Mouse (Mus musculus) midbrain, embryonic 13.5 days (tissue): Measurements from ENCODE around the gene Dcun1d2. TPM values are rescaled to one million over a fixed set of nuclear protein-coding genes. Genes with fewer than 3 reads are reported as not detected.
A peak's percentile ranks its signal among the peaks of the same experiment; 100 is the strongest.

Experiments used
- ATAC-seq: fragments of 200-750 bp; cut with Nextera tagmentation; 2 replicates; pipeline ENCODE4 v1.8.0; 2017; ENCODE audit warnings: mild to moderate bottlenecking, moderate TSS enrichment, moderate library complexity
- H3K27ac ChIP-seq: fragments of 300-500 bp; sonication (generic); 2 replicates; pipeline ENCODE4 v1.5.1; 2015; ENCODE audit warnings: inconsistent platforms, mild to moderate bottlenecking, moderate library complexity
- H3K27me3 ChIP-seq: fragments of 300-500 bp; sonication (generic); 2 replicates; pipeline ENCODE4 v1.6.1; 2015; ENCODE audit warnings: mild to moderate bottlenecking, inconsistent platforms
- H3K36me3 ChIP-seq: fragments of 300-500 bp; sonication (generic); 2 replicates; pipeline ENCODE4 v1.6.1; 2015; ENCODE audit warnings: mild to moderate bottlenecking, inconsistent platforms
- H3K4me1 ChIP-seq: fragments of 300-500 bp; sonication (generic); replicated peaks from 2 replicates; pipeline ENCODE4 v1.6.1; 2015; ENCODE audit warnings: inconsistent platforms
- H3K4me2 ChIP-seq: fragments of 300-500 bp; sonication (generic); replicated peaks from 2 replicates; pipeline ENCODE4 v1.6.1; 2015; ENCODE audit warnings: moderate library complexity, mild to moderate bottlenecking, inconsistent platforms
- H3K4me3 ChIP-seq: fragments of 300-500 bp; sonication (generic); replicated peaks from 2 replicates; pipeline ENCODE4 v1.5.1; 2015; ENCODE audit warnings: mild to moderate bottlenecking, inconsistent platforms
- H3K9ac ChIP-seq: fragments of 300-500 bp; sonication (generic); replicated peaks from 2 replicates; pipeline ENCODE4 v1.6.1; 2015; ENCODE audit warnings: mild to moderate bottlenecking, inconsistent platforms
- H3K9me3 ChIP-seq: fragments of 300-500 bp; sonication (generic); 2 replicates; pipeline ENCODE4 v1.6.1; 2016; ENCODE audit warnings: mild to moderate bottlenecking, inconsistent platforms
- WGBS: fragments of 180-500 bp; shearing (Covaris S2); methylation state at CpG from one replicate; pipeline ENCODE4 v1.1.7; 2015; 5-methylcytosine and 5-hydroxymethylcytosine counted together
- polyA plus RNA-seq: library from polyadenylated mRNA; unstranded; fragments of >200 nt; fragmentation: Nextera tagmentation; extraction: Ambion mirVana; gene quantifications from 2 replicates; pipeline ENCODE4 v1.2.1, GENCODE M21; 2015

The Dcun1d2 gene
- polyA plus RNA-seq, 1 experiment from 2014 or later: 32.5 TPM

- no peak overlapping the region for H3K4me2 ChIP-seq
- no peak overlapping the region for H3K9ac ChIP-seq
- ATAC-seq: no peak
- H3K9me3 ChIP-seq: no peaks in the 10 kb centered on the region
- H3K4me3 ChIP-seq: no peak overlapping the region
- H3K27ac ChIP-seq: no peak overlapping the region
- no peaks in the 10 kb centered on the region for H3K4me1 ChIP-seq
- H3K36me3 ChIP-seq: peaks cover 92% of the 10 kb centered on the region
- WGBS: 98% methylated on average over 8 of the region's 8 CpGs
- H3K27me3 ChIP-seq: no peaks in the 10 kb centered on the region
Measured at GRCm38 (mm10) chr8:13299571-13299970, 11.6 kb upstream of the Dcun1d2 start.

GRCm38 (mm10) chr8:13293677-13294470 is 5.9 kb upstream of the Dcun1d2 start:
- no peak overlapping the region for H3K9ac ChIP-seq
- ATAC-seq: no peak
- H3K27ac ChIP-seq: no peak overlapping the region
- no peaks in the 10 kb centered on the region for H3K9me3 ChIP-seq
- peaks cover 11% of the 10 kb centered on the region for H3K4me1 ChIP-seq
- H3K27me3 ChIP-seq: no peaks in the 10 kb centered on the region
- WGBS: 93% methylated on average over 9 of the region's 9 CpGs
- peaks cover 70% of the 10 kb centered on the region for H3K36me3 ChIP-seq
- no peak overlapping the region for H3K4me3 ChIP-seq
- H3K4me2 ChIP-seq: no peak overlapping the region

- Histone ChIP-seq H3K9ac (no peak overlapping the region), H3K4me2 (no peak overlapping the region), H3K36me3 (peaks cover 59% of the 10 kb centered on the region), H3K9me3 (no peaks in the 10 kb centered on the region), H3K27ac (no peak overlapping the region), H3K27me3 (no peaks in the 10 kb centered on the region), H3K4me3 (no peak overlapping the region), H3K4me1 (peaks cover 15% of the 10 kb centered on the region)
- no peak for ATAC-seq
- WGBS: 29% methylated on average over 9 of the region's 9 CpGs
Measured at GRCm38 (mm10) chr8:13292364-13292763, 4.4 kb upstream of the Dcun1d2 start.

- Histone ChIP-seq H3K36me3 (peaks cover 23% of the 10 kb centered on the region), H3K27me3 (no peaks in the 10 kb centered on the region), H3K9me3 (no peaks in the 10 kb centered on the region), H3K4me3 (peak overlapping the region; percentile 85), H3K4me1 (peaks cover 25% of the 10 kb centered on the region), H3K9ac (peak overlapping the region; percentile 82), H3K4me2 (peak overlapping the region; percentile 97), H3K27ac (no peak overlapping the region)
- no peak for ATAC-seq
- 3% methylated on average over 6 of the region's 6 CpGs for WGBS
Measured at GRCm38 (mm10) chr8:13288646-13289045, 715 bp upstream of the Dcun1d2 start.

- no peaks in the 10 kb centered on the region for H3K27me3 ChIP-seq
- peak overlapping the region; percentile 88 for H3K27ac ChIP-seq
- peaks cover 11% of the 10 kb centered on the region for H3K36me3 ChIP-seq
- H3K4me3 ChIP-seq: peak overlapping the region; percentile 85
- ATAC-seq: no peak
- no peaks in the 10 kb centered on the region for H3K9me3 ChIP-seq
- peaks cover 25% of the 10 kb centered on the region for H3K4me1 ChIP-seq
- H3K9ac ChIP-seq: peak overlapping the region; percentile 82
- whole genome bisulfite sequencing: under 1% methylated on average over 31 of the region's 34 CpGs
- peak overlapping the region; percentile 97 for H3K4me2 ChIP-seq
Measured at GRCm38 (mm10) chr8:13287304-13287691, 633 bp downstream of the Dcun1d2 start.

- H3K36me3 ChIP-seq: peaks cover 11% of the 10 kb centered on the region
- H3K27ac ChIP-seq: no peak overlapping the region
- no peak for ATAC-seq
- H3K9ac ChIP-seq: no peak overlapping the region
- H3K9me3 ChIP-seq: no peaks in the 10 kb centered on the region
- H3K27me3 ChIP-seq: no peaks in the 10 kb centered on the region
- H3K4me3 ChIP-seq: no peak overlapping the region
- peaks cover 10% of the 10 kb centered on the region for H3K4me1 ChIP-seq
- 85% methylated on average over 1 of the region's 1 CpGs for WGBS
- no peak overlapping the region for H3K4me2 ChIP-seq
Measured at GRCm38 (mm10) chr8:13283200-13283599, 4.7 kb downstream of the Dcun1d2 start.

- Histone ChIP-seq H3K4me1 (no peaks in the 10 kb centered on the region), H3K27me3 (no peaks in the 10 kb centered on the region), H3K9me3 (no peaks in the 10 kb centered on the region), H3K36me3 (peaks cover 45% of the 10 kb centered on the region), H3K4me3 (no peak overlapping the region), H3K27ac (no peak overlapping the region), H3K4me2 (no peak overlapping the region), H3K9ac (no peak overlapping the region)
- WGBS: 90% methylated on average over 5 of the region's 5 CpGs
- no peak for ATAC-seq
Measured at GRCm38 (mm10) chr8:13276941-13277447, 10.9 kb downstream of the Dcun1d2 start.

GRCm38 (mm10) chr8:13272834-13273233 is 15.1 kb downstream of the Dcun1d2 start:
- 93% methylated on average over 5 of the region's 5 CpGs for WGBS
- peaks cover 66% of the 10 kb centered on the region for H3K36me3 ChIP-seq

GRCm38 (mm10) chr8:13267566-13267965 is 20.4 kb downstream of the Dcun1d2 start:
- H3K36me3 ChIP-seq: peaks cover 58% of the 10 kb centered on the region
- ATAC-seq: no peak
- H3K4me3 ChIP-seq: no peak overlapping the region
- H3K4me1 ChIP-seq: no peaks in the 10 kb centered on the region
- no peaks in the 10 kb centered on the region for H3K27me3 ChIP-seq
- no peak overlapping the region for H3K4me2 ChIP-seq
- no peak overlapping the region for H3K9ac ChIP-seq
- H3K9me3 ChIP-seq: no peaks in the 10 kb centered on the region
- no peak overlapping the region for H3K27ac ChIP-seq
- 92% methylated on average over 2 of the region's 2 CpGs for WGBS

More at GRCm38 (mm10) chr8:13272834-13273233, 15.1 kb downstream of the Dcun1d2 start:
- no peak overlapping the region for H3K9ac ChIP-seq
- no peaks in the 10 kb centered on the region for H3K4me1 ChIP-seq
- H3K27me3 ChIP-seq: no peaks in the 10 kb centered on the region
- no peaks in the 10 kb centered on the region for H3K9me3 ChIP-seq
- no peak overlapping the region for H3K27ac ChIP-seq
- ATAC-seq: no peak
- H3K4me3 ChIP-seq: no peak overlapping the region
- no peak overlapping the region for H3K4me2 ChIP-seq

- no peak overlapping the region for H3K27ac ChIP-seq
- no peaks in the 10 kb centered on the region for H3K4me1 ChIP-seq
- H3K4me3 ChIP-seq: no peak overlapping the region
- H3K36me3 ChIP-seq: peaks cover 50% of the 10 kb centered on the region
- no peaks in the 10 kb centered on the region for H3K27me3 ChIP-seq
- no peak overlapping the region for H3K4me2 ChIP-seq
- 74% methylated on average over 3 of the region's 3 CpGs for WGBS
- ATAC-seq: no peak
- no peaks in the 10 kb centered on the region for H3K9me3 ChIP-seq
- H3K9ac ChIP-seq: no peak overlapping the region
Measured at GRCm38 (mm10) chr8:13263376-13263775, 24.6 kb downstream of the Dcun1d2 start.

- 39% methylated on average over 8 of the region's 8 CpGs for WGBS
- Histone ChIP-seq H3K36me3 (peaks cover 39% of the 10 kb centered on the region), H3K4me2 (no peak within 1 kb of the TSS), H3K27me3 (no peaks in the 10 kb centered on the region), H3K9ac (no peak within 1 kb of the TSS), H3K4me1 (no peaks in the 10 kb centered on the region), H3K27ac (no peak within 1 kb of the TSS), H3K9me3 (no peaks in the 10 kb centered on the region), H3K4me3 (no peak within 1 kb of the TSS)
- peak; percentile 82 for ATAC-seq
Measured at GRCm38 (mm10) chr8:13254019-13254418, 33.9 kb downstream of the Dcun1d2 start, which contains the start of gene Adprhl1. Gene Adprhl1, minus strand, starts transcription at chr8:13254162.

GRCm38 (mm10) chr8:13253413-13253812 is 34.5 kb downstream of the Dcun1d2 start:
- Histone ChIP-seq H3K4me3 (no peak overlapping the region), H3K36me3 (peaks cover 33% of the 10 kb centered on the region), H3K4me1 (no peaks in the 10 kb centered on the region), H3K27ac (no peak overlapping the region), H3K27me3 (no peaks in the 10 kb centered on the region), H3K9me3 (no peaks in the 10 kb centered on the region), H3K9ac (no peak overlapping the region), H3K4me2 (no peak overlapping the region)
- no peak for ATAC-seq
- whole genome bisulfite sequencing: 85% methylated on average over 5 of the region's 5 CpGs
